Mouse (Mus musculus): ENCODE measurements around the gene Top1. TPM values are rescaled to one million over a fixed set of nuclear protein-coding genes. Genes with fewer than 3 reads are reported as not detected.

The Top1 gene
- polyA plus RNA-seq, 1 experiment, result 21.5 TPM

DNA sequence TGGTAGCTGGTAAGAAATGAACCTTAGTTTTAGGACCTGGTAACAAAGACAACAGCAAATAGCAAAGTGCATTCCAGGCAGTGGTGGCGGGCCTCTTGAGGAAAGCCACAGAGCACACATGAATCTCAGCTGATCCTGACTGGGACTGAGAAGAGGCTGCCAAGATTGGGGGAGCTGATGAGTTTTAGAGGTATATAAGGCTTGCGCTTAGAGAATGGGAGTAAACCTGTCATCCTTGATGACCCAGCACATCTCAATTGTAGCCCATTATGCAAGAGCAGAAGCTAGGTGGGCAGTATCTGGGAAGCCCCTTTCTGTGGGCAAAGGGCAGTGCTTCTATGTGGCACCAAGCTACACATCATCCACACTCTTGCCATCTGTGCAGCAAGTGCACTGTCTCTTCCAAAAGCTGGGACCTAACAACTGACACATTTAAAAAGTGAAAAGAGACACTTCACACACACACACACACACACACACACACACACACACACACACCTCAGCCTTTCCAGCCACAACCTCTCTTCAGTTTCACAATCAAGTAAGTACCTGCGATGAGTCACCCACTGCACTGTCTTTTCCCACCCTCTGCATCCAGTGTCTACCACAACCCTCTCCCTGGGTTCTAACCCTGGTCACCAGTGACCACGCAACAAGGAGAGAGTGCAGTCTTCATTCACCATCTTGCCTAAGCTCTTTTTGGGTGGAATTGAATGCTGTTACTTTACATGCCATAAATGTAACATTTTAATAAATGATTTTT lies 78.1 kb downstream of the Top1 start:
- H3K79me2 ChIP-seq (ENCODE audit: control insufficient read depth, insufficient read depth), result no peaks in the 10 kb centered on the region
- no peaks in the 10 kb centered on the region for H3K79me3 ChIP-seq (ENCODE audit: low read depth)
- H3K36me3 ChIP-seq (ENCODE audit: control insufficient read depth, insufficient read depth), result peaks cover 74% of the 10 kb centered on the region
- no peaks in the 10 kb centered on the region for H3K27me3 ChIP-seq (ENCODE audit: control insufficient read depth, insufficient read depth, insufficient read length)
- no peak overlapping the region for H3ac ChIP-seq (ENCODE audit: control insufficient read depth, insufficient read length, low read depth)
- H3K4me3 ChIP-seq (ENCODE audit: insufficient read depth, poor library complexity, severe bottlenecking), result no peak overlapping the region
- TF ChIP-seq MAX (IDR thresholded peaks at IDR 0.05), result no peak
- no peak for TF ChIP-seq MYOD1 (IDR thresholded peaks at IDR 0.05; ENCODE audit: control insufficient read depth, insufficient read length, low read depth)
- TF ChIP-seq CTCF (IDR thresholded peaks at IDR 0.05; ENCODE audit: control insufficient read depth, insufficient read depth, insufficient read length), result no peak
- no peak for TF ChIP-seq CEBPB (IDR thresholded peaks at IDR 0.05; ENCODE audit: low read depth)
- TF ChIP-seq MYOG (IDR thresholded peaks at IDR 0.05; ENCODE audit: control insufficient read depth, extremely low read depth, insufficient read length), result no peak
- TF ChIP-seq FOSL1 (IDR thresholded peaks at IDR 0.05; ENCODE audit: insufficient read depth, low read length, poor library complexity, severe bottlenecking), result no peak
- TF ChIP-seq USF1 (IDR thresholded peaks at IDR 0.05; ENCODE audit: low read depth), result no peak

DNA sequence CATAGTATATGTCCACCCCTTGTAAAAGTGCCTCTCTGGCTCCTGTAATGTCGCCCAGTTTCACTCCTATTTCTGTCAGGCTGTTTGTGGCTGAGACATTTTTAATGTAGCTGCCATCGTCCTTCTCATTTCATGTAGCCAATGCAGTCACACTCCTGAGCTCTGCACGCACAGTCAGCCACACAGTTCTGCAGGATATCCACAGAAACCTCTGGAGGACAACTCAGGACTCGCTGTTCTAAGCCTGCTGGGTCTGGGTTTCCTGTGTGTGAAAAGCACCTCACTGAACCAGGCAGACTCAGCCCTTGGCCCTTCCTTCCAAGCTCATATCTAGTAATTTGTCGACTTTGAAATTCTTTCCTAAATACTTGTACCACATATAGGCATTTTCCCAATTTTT lies 78.8 kb downstream of the Top1 start:
- no peaks in the 10 kb centered on the region for H3K79me2 ChIP-seq (ENCODE audit: control insufficient read depth, insufficient read depth)
- TF ChIP-seq MAX (IDR thresholded peaks at IDR 0.05) (no peak), MYOD1 (IDR thresholded peaks at IDR 0.05; ENCODE audit: control insufficient read depth, insufficient read length, low read depth) (no peak), USF1 (IDR thresholded peaks at IDR 0.05; ENCODE audit: low read depth) (no peak), MYOG (IDR thresholded peaks at IDR 0.05; ENCODE audit: control insufficient read depth, extremely low read depth, insufficient read length) (no peak), CTCF (IDR thresholded peaks at IDR 0.05; ENCODE audit: control insufficient read depth, insufficient read depth, insufficient read length) (no peak), CEBPB (IDR thresholded peaks at IDR 0.05; ENCODE audit: low read depth) (no peak), FOSL1 (IDR thresholded peaks at IDR 0.05; ENCODE audit: insufficient read depth, low read length, poor library complexity, severe bottlenecking) (no peak)
- peaks cover 66% of the 10 kb centered on the region for H3K36me3 ChIP-seq (ENCODE audit: control insufficient read depth, insufficient read depth)
- H3K4me3 ChIP-seq (ENCODE audit: insufficient read depth, poor library complexity, severe bottlenecking), result no peak overlapping the region
- no peaks in the 10 kb centered on the region for H3K79me3 ChIP-seq (ENCODE audit: low read depth)
- no peaks in the 10 kb centered on the region for H3K27me3 ChIP-seq (ENCODE audit: control insufficient read depth, insufficient read depth, insufficient read length)
- H3ac ChIP-seq (ENCODE audit: control insufficient read depth, insufficient read length, low read depth), result no peak overlapping the region

DNA sequence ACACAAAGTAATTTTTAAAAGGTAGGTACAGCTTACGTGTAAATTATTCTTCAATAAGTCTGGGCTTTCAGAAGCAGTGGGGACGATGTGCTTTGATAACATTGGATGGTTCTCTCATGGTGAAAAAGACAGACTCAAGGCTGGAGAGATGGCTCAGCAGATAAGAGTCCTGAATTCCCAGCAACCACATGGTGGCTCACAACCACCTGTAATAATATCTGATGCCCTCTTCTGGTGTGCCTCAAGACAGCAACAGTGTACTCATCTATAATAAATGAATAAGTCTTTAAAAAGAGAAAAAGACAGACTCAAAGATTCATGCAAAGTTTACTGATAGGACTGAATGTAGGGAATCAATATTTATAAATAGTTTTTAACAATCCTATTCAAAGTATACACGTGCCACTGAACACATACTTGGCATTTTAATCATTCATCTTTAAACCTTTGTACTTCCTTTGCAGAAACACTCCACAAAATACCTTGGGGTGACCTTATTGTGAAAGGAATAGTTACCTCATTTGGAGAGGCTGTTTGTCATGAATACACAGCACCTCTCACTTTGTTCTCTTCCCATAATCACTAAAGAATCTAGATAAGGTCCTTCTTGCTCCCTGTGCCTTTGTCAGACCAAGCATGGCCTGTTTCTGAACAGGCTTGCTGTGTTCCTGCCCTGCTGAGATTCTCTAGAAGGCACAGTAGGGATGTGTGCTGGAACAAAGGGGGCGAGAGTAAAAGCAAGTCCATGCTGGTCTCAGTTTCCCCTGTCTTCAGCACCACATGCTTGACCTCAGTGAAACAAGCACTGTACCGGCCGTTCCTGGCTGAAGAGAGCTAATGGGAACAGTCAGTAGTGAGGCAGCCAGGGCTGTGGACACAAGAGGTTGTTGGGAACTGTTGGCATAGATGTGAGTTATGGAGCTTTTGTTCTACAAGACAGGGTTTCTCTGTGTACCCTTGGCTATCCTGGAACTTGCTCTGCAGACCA lies 80.5 kb downstream of the Top1 start:
- H3K79me2 ChIP-seq (ENCODE audit: control insufficient read depth, insufficient read depth), result no peaks in the 10 kb centered on the region
- no peaks in the 10 kb centered on the region for H3K79me3 ChIP-seq (ENCODE audit: low read depth)
- H3K36me3 ChIP-seq (ENCODE audit: control insufficient read depth, insufficient read depth), result peaks cover 50% of the 10 kb centered on the region
- H3ac ChIP-seq (ENCODE audit: control insufficient read depth, insufficient read length, low read depth), result no peak overlapping the region
- no peak overlapping the region for H3K4me3 ChIP-seq (ENCODE audit: insufficient read depth, poor library complexity, severe bottlenecking)
- TF ChIP-seq MAX (IDR thresholded peaks at IDR 0.05) (no peak), FOSL1 (IDR thresholded peaks at IDR 0.05; ENCODE audit: insufficient read depth, low read length, poor library complexity, severe bottlenecking) (no peak), CEBPB (IDR thresholded peaks at IDR 0.05; ENCODE audit: low read depth) (no peak), CTCF (IDR thresholded peaks at IDR 0.05; ENCODE audit: control insufficient read depth, insufficient read depth, insufficient read length) (no peak), MYOG (IDR thresholded peaks at IDR 0.05; ENCODE audit: control insufficient read depth, extremely low read depth, insufficient read length) (no peak), USF1 (IDR thresholded peaks at IDR 0.05; ENCODE audit: low read depth) (no peak), MYOD1 (IDR thresholded peaks at IDR 0.05; ENCODE audit: control insufficient read depth, insufficient read length, low read depth) (no peak)
- no peaks in the 10 kb centered on the region for H3K27me3 ChIP-seq (ENCODE audit: control insufficient read depth, insufficient read depth, insufficient read length)

DNA sequence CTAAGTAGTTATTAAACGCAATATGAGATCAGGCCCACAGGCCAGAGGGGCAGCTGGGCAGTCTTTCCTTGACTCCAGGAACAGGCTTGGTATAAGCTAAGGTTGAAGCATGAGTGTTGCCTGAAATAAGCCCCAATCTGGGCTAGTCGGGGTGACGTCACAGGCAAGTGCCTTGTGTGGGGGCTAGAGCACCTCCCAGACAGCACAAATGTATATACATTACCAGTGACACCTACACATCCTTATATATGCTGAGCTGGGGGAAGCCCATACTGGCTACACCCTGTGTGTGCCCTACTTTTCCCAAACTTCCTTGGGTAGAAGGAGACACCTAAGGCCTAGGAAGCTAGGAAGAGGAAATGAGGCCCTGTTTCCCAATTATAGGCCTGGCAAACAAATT lies 83.3 kb downstream of the Top1 start:
- TF ChIP-seq FOSL1 (IDR thresholded peaks at IDR 0.05; ENCODE audit: insufficient read depth, low read length, poor library complexity, severe bottlenecking) (no peak), MYOG (IDR thresholded peaks at IDR 0.05; ENCODE audit: control insufficient read depth, extremely low read depth, insufficient read length) (no peak), CEBPB (IDR thresholded peaks at IDR 0.05; ENCODE audit: low read depth) (no peak), MYOD1 (IDR thresholded peaks at IDR 0.05; ENCODE audit: control insufficient read depth, insufficient read length, low read depth) (no peak), USF1 (IDR thresholded peaks at IDR 0.05; ENCODE audit: low read depth) (no peak), CTCF (IDR thresholded peaks at IDR 0.05; ENCODE audit: control insufficient read depth, insufficient read depth, insufficient read length) (no peak)
- no peak overlapping the region for H3K4me3 ChIP-seq (ENCODE audit: insufficient read depth, poor library complexity, severe bottlenecking)
- H3K79me3 ChIP-seq (ENCODE audit: low read depth), result peaks cover 18% of the 10 kb centered on the region

DNA sequence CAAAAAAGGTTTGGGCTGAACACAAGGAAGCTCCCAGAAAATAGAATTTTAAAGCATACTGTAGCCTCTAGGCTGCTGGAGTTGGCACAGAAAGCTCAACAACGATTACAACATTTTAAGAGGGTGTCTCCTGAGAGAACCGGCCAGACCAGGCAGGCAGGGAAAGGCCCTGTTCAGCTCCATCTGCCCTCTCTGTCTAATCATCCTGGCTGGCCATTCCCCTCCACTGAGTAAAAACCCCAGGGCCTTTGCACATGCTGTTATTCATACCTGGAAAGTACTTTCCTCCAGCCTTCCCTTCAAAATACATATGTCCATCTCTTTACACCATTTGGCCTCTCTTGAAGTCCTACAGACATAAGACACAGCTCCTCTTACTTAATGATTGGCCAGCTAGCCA lies 83.7 kb downstream of the Top1 start:
- no peak for TF ChIP-seq MYOD1 (IDR thresholded peaks at IDR 0.05; ENCODE audit: control insufficient read depth, insufficient read length, low read depth)
- no peak for TF ChIP-seq MAX (IDR thresholded peaks at IDR 0.05)
- no peak for TF ChIP-seq USF1 (IDR thresholded peaks at IDR 0.05; ENCODE audit: low read depth)
- TF ChIP-seq CEBPB (IDR thresholded peaks at IDR 0.05; ENCODE audit: low read depth), result no peak
- TF ChIP-seq CTCF (IDR thresholded peaks at IDR 0.05; ENCODE audit: control insufficient read depth, insufficient read depth, insufficient read length), result no peak
- no peak for TF ChIP-seq MYOG (IDR thresholded peaks at IDR 0.05; ENCODE audit: control insufficient read depth, extremely low read depth, insufficient read length)
- no peak for TF ChIP-seq FOSL1 (IDR thresholded peaks at IDR 0.05; ENCODE audit: insufficient read depth, low read length, poor library complexity, severe bottlenecking)
- H3K27me3 ChIP-seq (ENCODE audit: control insufficient read depth, insufficient read depth, insufficient read length), result no peaks in the 10 kb centered on the region
- peaks cover 18% of the 10 kb centered on the region for H3K36me3 ChIP-seq (ENCODE audit: control insufficient read depth, insufficient read depth)
- no peak overlapping the region for H3K4me3 ChIP-seq (ENCODE audit: insufficient read depth, poor library complexity, severe bottlenecking)
- peaks cover 22% of the 10 kb centered on the region for H3K79me3 ChIP-seq (ENCODE audit: low read depth)
- no peak overlapping the region for H3ac ChIP-seq (ENCODE audit: control insufficient read depth, insufficient read length, low read depth)
- H3K79me2 ChIP-seq (ENCODE audit: control insufficient read depth, insufficient read depth), result peaks cover 29% of the 10 kb centered on the region

More for the DNA sequence above, 83.3 kb downstream of the Top1 start:
- H3K36me3 ChIP-seq (ENCODE audit: control insufficient read depth, insufficient read depth), result peaks cover 23% of the 10 kb centered on the region
- H3ac ChIP-seq (ENCODE audit: control insufficient read depth, insufficient read length, low read depth), result no peak overlapping the region
- no peaks in the 10 kb centered on the region for H3K27me3 ChIP-seq (ENCODE audit: control insufficient read depth, insufficient read depth, insufficient read length)
- peaks cover 25% of the 10 kb centered on the region for H3K79me2 ChIP-seq (ENCODE audit: control insufficient read depth, insufficient read depth)
